Mouse (Mus musculus) limb, embryonic 11.5 days (tissue): ENCODE results near the gene Zfp69. TPM values are rescaled to one million over a fixed set of nuclear protein-coding genes. Genes with fewer than 3 reads are reported as not detected.

ENCODE experiments used
- ATAC-seq: fragments of 200-750 bp; cut with Nextera tagmentation; 2 replicates; pipeline ENCODE4 v1.8.0; 2017; ENCODE audit warnings: low read depth; ENCODE audit not compliant: insufficient number of reproducible peaks, low FRiP score, low TSS enrichment
- DNase-seq: peaks from one replicate; pipeline ENCODE4 v3.0.0-alpha.2; 2015; ENCODE audit warnings: low spot score
- H3K27ac ChIP-seq: fragments of 300-500 bp; sonication (generic); replicated peaks from 2 replicates; pipeline ENCODE4 v1.5.1; 2014; ENCODE audit warnings: low read depth, mild to moderate bottlenecking, low read length
- H3K27me3 ChIP-seq: fragments of 300-500 bp; sonication (generic); 2 replicates; pipeline ENCODE4 v1.6.1; 2014; ENCODE audit warnings: mild to moderate bottlenecking, low read length, mixed read lengths; ENCODE audit not compliant: control insufficient read depth, insufficient read depth
- H3K36me3 ChIP-seq: fragments of 300-500 bp; sonication (generic); 2 replicates; pipeline ENCODE4 v1.6.1; 2014; ENCODE audit warnings: mild to moderate bottlenecking, low read length, moderate library complexity, mixed read lengths; ENCODE audit not compliant: control insufficient read depth, insufficient read depth
- H3K4me1 ChIP-seq: fragments of 300-500 bp; sonication (generic); 2 replicates; pipeline ENCODE4 v1.6.1; 2014; ENCODE audit warnings: low read length, mixed read lengths; ENCODE audit not compliant: control insufficient read depth, insufficient read depth
- H3K4me2 ChIP-seq: fragments of 300-500 bp; sonication (generic); 2 replicates; pipeline ENCODE4 v1.6.1; 2014; ENCODE audit warnings: low read depth, mild to moderate bottlenecking, moderate library complexity; ENCODE audit not compliant: severe bottlenecking
- H3K4me3 ChIP-seq: fragments of 300-500 bp; sonication (generic); 2 replicates; pipeline ENCODE4 v1.5.1; 2014; ENCODE audit warnings: low read depth, low read length
- H3K9ac ChIP-seq: fragments of 300-500 bp; sonication (generic); 2 replicates; pipeline ENCODE4 v1.6.1; 2014; ENCODE audit warnings: mild to moderate bottlenecking, low read length
- H3K9me3 ChIP-seq: fragments of 300-500 bp; sonication (generic); 2 replicates; pipeline ENCODE4 v1.6.1; 2016; ENCODE audit warnings: low read length; ENCODE audit not compliant: control insufficient read depth
- WGBS: fragments of 180-500 bp; shearing (Covaris S2); extraction: QIAGEN DNeasy Blood & Tissue Kit; methylation state at CpG from one replicate; pipeline ENCODE4 v1.1.7; 2014; 5-methylcytosine and 5-hydroxymethylcytosine counted together
- polyA plus RNA-seq: library from polyadenylated mRNA; unstranded; fragments of >200 nt; fragmentation: Nextera tagmentation; extraction: Ambion mirVana; gene quantifications from 2 replicates; pipeline ENCODE4 v1.2.1, GENCODE M21; 2014

Gene Zfp69
- polyA plus RNA-seq, 1 experiment from 2014 or later: 11.6 TPM

DNA sequence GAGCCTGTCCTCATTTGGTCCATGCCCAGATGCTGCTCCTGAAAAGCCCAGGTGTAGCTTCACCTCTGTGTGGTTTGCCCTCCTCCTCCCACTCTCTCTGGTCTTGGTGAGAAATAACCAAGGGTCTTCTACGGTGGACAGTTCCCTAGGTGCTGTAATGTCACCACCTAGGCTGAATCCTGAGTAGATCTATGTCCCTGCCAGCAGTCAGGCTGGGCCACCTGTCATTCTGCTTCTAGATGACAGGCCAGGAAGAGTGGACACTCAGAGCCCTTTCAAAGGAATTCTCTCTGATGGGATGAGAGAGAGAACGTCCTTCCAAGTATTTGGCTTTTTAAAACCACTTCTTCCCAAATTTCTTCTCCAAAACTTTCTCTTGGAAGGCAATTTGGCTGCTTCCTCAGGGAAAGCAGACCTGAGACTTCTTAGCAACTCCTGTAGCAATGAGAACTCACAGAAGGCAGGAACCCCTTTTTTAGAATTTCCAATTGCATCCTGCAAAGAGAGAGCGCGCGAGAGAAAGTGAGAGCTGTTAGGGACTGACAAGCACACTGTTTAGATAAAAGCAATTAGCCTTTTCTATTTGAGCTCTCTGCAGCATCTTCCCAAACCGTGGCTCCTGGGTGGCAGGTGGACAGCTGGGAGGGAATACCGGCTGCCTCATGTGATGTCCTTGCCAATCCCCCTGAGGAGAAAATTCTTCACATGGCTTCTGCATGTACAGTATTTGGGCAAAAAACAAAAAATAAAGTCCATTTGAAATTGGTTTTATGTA is 55.5 kb downstream of the Zfp69 start:
- H3K4me3 ChIP-seq: no peak overlapping the region
- no peak overlapping the region for H3K4me2 ChIP-seq
- no peaks in the 10 kb centered on the region for H3K36me3 ChIP-seq
- H3K9me3 ChIP-seq: no peaks in the 10 kb centered on the region
- ATAC-seq: no peak
- 72% methylated on average over 7 of the region's 7 CpGs for WGBS
- no peak overlapping the region for H3K27ac ChIP-seq
- DNase-seq: no peak
- peaks cover under 1% of the 10 kb centered on the region; the same call in 1 of the 2 replicates for H3K4me1 ChIP-seq
- no peak overlapping the region for H3K9ac ChIP-seq
- H3K27me3 ChIP-seq: no peaks in the 10 kb centered on the region

DNA sequence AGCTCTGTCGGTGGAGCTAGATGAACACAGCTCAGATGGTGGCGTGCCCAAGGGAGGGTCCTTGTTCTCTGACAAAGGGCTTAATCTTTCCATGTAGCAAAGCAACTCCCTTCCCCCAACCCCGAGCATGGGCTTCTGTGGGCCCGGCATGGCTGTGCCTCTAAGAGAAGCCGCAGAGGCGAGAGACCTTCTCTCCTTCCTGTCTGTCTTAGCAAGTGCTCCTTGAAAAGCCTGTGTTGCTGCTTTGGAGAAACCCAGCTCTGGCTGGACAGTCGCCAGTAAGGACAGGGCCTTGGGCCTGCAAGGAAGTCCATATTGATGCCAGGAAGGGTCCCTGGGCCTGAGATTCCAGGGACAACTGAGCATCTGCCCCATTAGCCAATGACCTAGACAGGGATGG is 56.3 kb downstream of the Zfp69 start:
- no peaks in the 10 kb centered on the region for H3K36me3 ChIP-seq
- H3K4me1 ChIP-seq: peaks cover 7% of the 10 kb centered on the region
- DNase-seq: no peak
- no peak for ATAC-seq
- H3K27ac ChIP-seq: no peak overlapping the region
- H3K27me3 ChIP-seq: no peaks in the 10 kb centered on the region
- no peak overlapping the region for H3K4me2 ChIP-seq
- H3K9ac ChIP-seq: no peak overlapping the region
- no peak overlapping the region for H3K4me3 ChIP-seq
- no peaks in the 10 kb centered on the region for H3K9me3 ChIP-seq
- WGBS: 82% methylated on average over 7 of the region's 7 CpGs

DNA sequence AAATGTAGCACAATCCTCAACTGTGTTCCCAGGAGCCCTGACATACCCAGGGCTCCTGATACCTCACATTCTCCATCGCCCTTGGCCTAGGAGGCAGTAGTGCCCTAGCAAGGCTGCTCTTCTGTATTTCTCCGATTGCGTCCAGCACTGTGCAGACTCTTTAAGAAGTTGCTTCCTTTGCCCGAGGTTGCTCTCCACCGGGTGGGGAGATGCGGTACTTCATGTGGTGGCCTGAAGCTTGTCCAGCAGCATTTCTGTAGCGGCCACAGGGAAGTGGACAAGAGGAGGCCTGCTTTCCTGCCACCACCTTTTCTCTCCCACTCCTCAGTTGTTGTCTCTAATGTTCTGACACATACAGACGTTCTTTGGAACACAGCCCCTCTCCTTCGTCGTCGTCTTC is 56.9 kb downstream of the Zfp69 start:
- DNase-seq (no peak), ATAC-seq (no peak)
- Histone ChIP-seq H3K4me1 (peaks cover 7% of the 10 kb centered on the region), H3K36me3 (no peaks in the 10 kb centered on the region), H3K27me3 (no peaks in the 10 kb centered on the region), H3K4me3 (no peak overlapping the region), H3K27ac (no peak overlapping the region), H3K9ac (no peak overlapping the region), H3K9me3 (no peaks in the 10 kb centered on the region), H3K4me2 (no peak overlapping the region)
- WGBS: 76% methylated on average over 11 of the region's 11 CpGs

DNA sequence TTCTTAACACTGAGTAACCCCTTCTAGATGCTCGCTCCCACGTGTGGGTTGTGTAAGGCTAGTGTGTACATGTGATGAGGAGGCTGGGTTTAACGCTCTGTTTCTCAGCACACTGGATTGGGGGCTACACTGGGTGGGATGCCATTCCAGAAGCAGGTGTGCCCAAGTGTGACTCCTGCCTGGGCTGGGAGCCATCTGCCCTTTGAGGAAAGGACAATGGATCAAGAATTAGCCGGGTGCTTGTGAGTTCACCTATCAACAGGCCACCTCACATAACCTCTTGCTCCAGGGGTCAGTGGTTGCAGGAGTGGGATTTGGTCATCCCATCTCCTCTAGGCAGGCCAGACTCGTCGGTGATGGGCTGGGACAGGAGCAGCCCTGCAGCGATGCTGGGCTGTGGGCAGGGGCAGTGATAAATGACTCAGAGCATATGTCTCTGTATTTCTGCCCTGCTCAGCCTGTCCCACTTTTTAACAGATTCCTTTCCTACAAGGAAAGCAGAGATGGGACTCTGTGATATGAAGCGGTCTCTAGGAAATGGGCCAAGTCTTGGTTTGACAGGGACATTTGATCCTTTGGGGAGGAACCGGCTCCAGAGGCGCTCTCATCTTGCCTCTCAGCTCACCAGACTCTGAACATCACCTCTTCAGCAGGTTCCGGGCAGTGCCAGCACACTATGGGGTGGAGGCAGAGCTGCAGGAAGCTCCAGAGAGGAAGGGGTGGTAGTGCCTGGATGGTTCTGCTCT is 57.7 kb downstream of the Zfp69 start:
- WGBS: 67% methylated on average over 11 of the region's 11 CpGs

DNA sequence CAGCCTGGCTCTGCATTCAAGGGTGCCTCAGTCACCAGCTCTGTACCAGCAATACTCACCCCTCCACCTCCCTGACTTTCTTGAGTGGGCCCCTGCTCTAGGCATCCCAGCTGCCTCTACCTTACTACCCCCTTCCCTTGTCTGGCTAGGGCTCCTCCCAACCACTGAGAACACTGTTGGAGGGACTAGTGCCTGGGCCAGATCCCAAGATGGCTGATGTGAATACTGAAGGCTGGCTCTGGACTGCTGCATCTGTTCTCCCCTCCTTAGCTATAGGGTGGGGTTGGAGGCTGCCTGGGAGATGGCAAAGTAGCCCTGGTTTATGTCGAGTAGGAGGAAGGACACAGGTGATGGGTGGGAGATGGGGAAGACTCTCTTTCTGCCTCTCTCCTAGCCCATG is 59.0 kb downstream of the Zfp69 start:
- H3K4me2 ChIP-seq: no peak overlapping the region

More for the DNA sequence above, 57.7 kb downstream of the Zfp69 start:
- ATAC-seq: no peak
- Histone ChIP-seq H3K36me3 (no peaks in the 10 kb centered on the region), H3K9me3 (no peaks in the 10 kb centered on the region), H3K27ac (no peak overlapping the region), H3K4me3 (no peak overlapping the region), H3K4me1 (peaks cover 7% of the 10 kb centered on the region), H3K9ac (no peak overlapping the region), H3K4me2 (no peak overlapping the region), H3K27me3 (no peaks in the 10 kb centered on the region)
- no peak for DNase-seq

DNA sequence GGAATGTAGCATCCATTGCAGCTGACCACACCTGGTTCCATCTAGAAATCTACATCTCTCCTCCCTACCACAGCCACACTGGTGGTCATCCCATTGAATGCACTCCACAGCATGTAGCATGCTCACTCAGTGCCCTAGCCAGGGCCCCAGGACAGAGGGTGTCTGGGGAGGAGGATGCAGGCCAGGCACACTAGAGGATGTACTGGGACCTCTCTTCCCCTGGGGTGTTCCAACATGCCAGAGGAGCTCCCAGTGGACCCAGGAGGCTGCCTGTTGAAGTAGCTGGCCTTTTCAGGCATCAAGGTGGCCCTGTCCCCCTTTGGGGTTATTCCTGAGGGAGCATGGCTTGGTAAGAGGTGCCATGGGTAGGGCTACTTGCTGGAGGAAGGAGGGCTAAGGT is 59.5 kb downstream of the Zfp69 start:
- peaks cover 7% of the 10 kb centered on the region for H3K4me1 ChIP-seq
- no peaks in the 10 kb centered on the region for H3K9me3 ChIP-seq
- H3K27ac ChIP-seq: no peak overlapping the region
- DNase-seq (no peak), ATAC-seq (no peak)
- no peaks in the 10 kb centered on the region for H3K36me3 ChIP-seq
- no peak overlapping the region for H3K4me2 ChIP-seq
- H3K4me3 ChIP-seq: no peak overlapping the region
- no peak overlapping the region for H3K9ac ChIP-seq
- H3K27me3 ChIP-seq: no peaks in the 10 kb centered on the region

More for the DNA sequence above, 59.0 kb downstream of the Zfp69 start:
- 56% methylated on average over 1 of the region's 1 CpGs for WGBS
- H3K4me3 ChIP-seq: no peak overlapping the region
- no peaks in the 10 kb centered on the region for H3K9me3 ChIP-seq
- DNase-seq: no peak
- no peaks in the 10 kb centered on the region for H3K27me3 ChIP-seq
- no peak overlapping the region for H3K27ac ChIP-seq
- peaks cover 7% of the 10 kb centered on the region for H3K4me1 ChIP-seq
- no peaks in the 10 kb centered on the region for H3K36me3 ChIP-seq
- no peak for ATAC-seq
- no peak overlapping the region for H3K9ac ChIP-seq

DNA sequence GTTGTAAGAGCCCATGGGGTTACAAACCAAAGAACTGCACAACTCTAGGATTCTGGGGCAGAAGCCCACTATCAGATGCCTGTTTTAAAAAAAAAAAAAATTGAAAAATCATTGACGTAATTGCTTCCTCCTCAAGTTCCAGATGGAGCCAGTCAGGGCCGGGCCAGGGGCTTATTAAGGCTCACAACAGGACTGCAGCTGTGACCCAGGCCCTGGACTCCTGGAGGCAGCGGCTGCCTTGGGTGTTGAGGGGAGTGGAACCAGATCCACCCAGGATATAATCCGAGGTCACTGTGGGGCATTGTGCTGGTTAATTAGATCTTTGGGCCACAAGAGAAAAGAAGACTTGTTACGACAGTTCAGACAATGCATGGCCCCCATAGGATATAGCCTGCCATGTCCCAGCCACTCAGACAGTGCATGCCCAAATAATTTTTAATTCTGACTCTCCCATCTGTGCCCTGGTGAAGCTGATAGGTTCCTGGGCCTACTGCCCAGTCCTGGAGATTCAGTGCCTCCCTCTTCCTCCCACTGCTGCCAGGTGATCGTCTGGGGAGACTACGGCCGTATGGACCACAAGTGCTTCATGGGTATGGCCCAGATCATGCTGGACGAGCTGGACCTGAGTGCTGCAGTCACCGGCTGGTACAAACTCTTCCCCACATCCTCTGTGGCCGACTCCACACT is 60.6 kb downstream of the Zfp69 start:
- no peak overlapping the region for H3K9ac ChIP-seq
- no peaks in the 10 kb centered on the region for H3K27me3 ChIP-seq
- no peak overlapping the region for H3K4me3 ChIP-seq
- no peak overlapping the region for H3K27ac ChIP-seq
- 0 out of 2 replicates have a peak, but pooled peaks have one; percentile 58 for ATAC-seq
- peak; percentile 64 for DNase-seq
- no peaks in the 10 kb centered on the region for H3K36me3 ChIP-seq
- peaks cover 7% of the 10 kb centered on the region for H3K4me1 ChIP-seq
- 55% methylated on average over 11 of the region's 11 CpGs for WGBS
- H3K9me3 ChIP-seq: no peaks in the 10 kb centered on the region
- no peak overlapping the region for H3K4me2 ChIP-seq

DNA sequence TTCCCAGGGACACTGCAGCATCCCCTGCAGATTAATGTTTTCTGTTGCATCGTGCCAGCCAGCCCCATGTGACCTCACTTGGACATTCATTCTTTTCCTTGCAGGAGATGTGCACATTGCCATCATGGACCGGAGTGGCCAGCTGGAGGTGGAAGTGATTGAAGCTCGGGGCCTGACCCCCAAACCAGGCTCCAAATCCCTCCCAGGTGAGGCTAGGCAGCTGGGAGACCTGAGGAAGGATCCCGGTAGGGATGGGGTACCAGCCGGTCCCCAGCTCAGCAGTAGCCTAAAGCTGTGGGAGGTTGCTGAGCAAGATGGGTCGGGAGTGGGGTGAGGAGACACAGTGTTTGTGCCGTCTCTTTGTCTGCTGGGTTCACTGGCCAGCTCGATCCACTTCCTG is 62.6 kb downstream of the Zfp69 start:
- Histone ChIP-seq H3K36me3 (no peaks in the 10 kb centered on the region), H3K9ac (no peak overlapping the region), H3K4me1 (peaks cover 7% of the 10 kb centered on the region), H3K27me3 (no peaks in the 10 kb centered on the region), H3K4me2 (no peak overlapping the region), H3K27ac (no peak overlapping the region), H3K9me3 (no peaks in the 10 kb centered on the region), H3K4me3 (no peak overlapping the region)
- ATAC-seq (no peak), DNase-seq (no peak)
- WGBS: 73% methylated on average over 8 of the region's 8 CpGs
